Mouse (Mus musculus) heart, embryonic 16.5 days (tissue): Measurements from ENCODE around the gene Gabarapl1. TPM values are rescaled to one million over a fixed set of nuclear protein-coding genes. Genes with fewer than 3 reads are reported as not detected.

ENCODE experiments used
- ATAC-seq: fragments of 200-750 bp; cut with Nextera tagmentation; replicated peaks from 2 replicates; pipeline ENCODE4 v1.8.0; 2017; ENCODE audit warnings: moderate number of reproducible peaks; ENCODE audit not compliant: insufficient read depth, low FRiP score; ENCODE audit errors: extremely low read depth
- H3K27ac ChIP-seq: fragments of 300-500 bp; sonication (generic); 2 replicates; pipeline ENCODE4 v1.5.1; 2014; ENCODE audit warnings: mild to moderate bottlenecking, low read length, control low read depth, moderate library complexity
- H3K27me3 ChIP-seq: fragments of 300-500 bp; sonication (generic); 2 replicates; pipeline ENCODE4 v1.6.1; 2014; ENCODE audit warnings: low read length, mixed read lengths; ENCODE audit not compliant: control insufficient read depth, insufficient read depth
- H3K36me3 ChIP-seq: fragments of 300-500 bp; sonication (generic); 2 replicates; pipeline ENCODE4 v1.6.1; 2014; ENCODE audit not compliant: control insufficient read depth, insufficient read depth
- H3K4me1 ChIP-seq: fragments of 300-500 bp; sonication (generic); 2 replicates; pipeline ENCODE4 v1.6.1; 2014; ENCODE audit warnings: low read length, mixed read lengths; ENCODE audit not compliant: control insufficient read depth, insufficient read depth
- H3K4me2 ChIP-seq: fragments of 300-500 bp; sonication (generic); 2 replicates; pipeline ENCODE4 v1.6.1; 2014; ENCODE audit warnings: low read depth, mild to moderate bottlenecking, control low read depth, low read length
- H3K4me3 ChIP-seq: fragments of 300-500 bp; sonication (generic); 2 replicates; pipeline ENCODE4 v1.5.1; 2014; ENCODE audit warnings: mild to moderate bottlenecking, control low read depth, low read length
- H3K9ac ChIP-seq: fragments of 300-500 bp; sonication (generic); 2 replicates; pipeline ENCODE4 v1.6.1; 2014; ENCODE audit warnings: low read length, control low read depth
- H3K9me3 ChIP-seq: fragments of 300-500 bp; sonication (generic); replicated peaks from 2 replicates; pipeline ENCODE4 v1.6.1; 2016; ENCODE audit warnings: low read length; ENCODE audit not compliant: control insufficient read depth
- WGBS: fragments of 180-500 bp; shearing (Covaris S2); extraction: QIAGEN DNeasy Blood & Tissue Kit; methylation state at CpG from one replicate; pipeline ENCODE4 v1.1.7; 2014; 5-methylcytosine and 5-hydroxymethylcytosine counted together
- polyA plus RNA-seq: library from polyadenylated mRNA; unstranded; fragments of >200 nt; fragmentation: Nextera tagmentation; extraction: Ambion mirVana; gene quantifications from 2 replicates; pipeline ENCODE4 v1.2.1, GENCODE M21; 2015

Gene Gabarapl1
- polyA plus RNA-seq, 1 experiment from 2014 or later, result 39.7 TPM

GRCm38 (mm10) chr6:129547277-129547676 lies 14.3 kb downstream of the Gabarapl1 start:
- Histone ChIP-seq H3K9me3 (no peaks in the 10 kb centered on the region), H3K27me3 (no peaks in the 10 kb centered on the region; the same call in 1 of the 2 replicates), H3K4me1 (peaks cover 5% of the 10 kb centered on the region), H3K36me3 (peaks cover 3% of the 10 kb centered on the region; the same call in 1 of the 2 replicates), H3K27ac (no peak overlapping the region), H3K4me3 (no peak overlapping the region), H3K4me2 (no peak overlapping the region), H3K9ac (no peak overlapping the region)
- WGBS, result 75% methylated on average over 2 of the region's 2 CpGs
- ATAC-seq, result no peak

- Histone ChIP-seq H3K9ac (no peak overlapping the region), H3K27ac (no peak overlapping the region), H3K4me3 (no peak overlapping the region), H3K36me3 (no peaks in the 10 kb centered on the region), H3K4me2 (no peak overlapping the region), H3K4me1 (peaks cover 5% of the 10 kb centered on the region), H3K9me3 (no peaks in the 10 kb centered on the region), H3K27me3 (no peaks in the 10 kb centered on the region; the same call in 1 of the 2 replicates)
- 73% methylated on average over 3 of the region's 3 CpGs for WGBS
- ATAC-seq, result no peak
Measured at GRCm38 (mm10) chr6:129548009-129548408, 15.0 kb downstream of the Gabarapl1 start.

GRCm38 (mm10) chr6:129557298-129558023 lies 24.5 kb downstream of the Gabarapl1 start:
- no peak overlapping the region for H3K27ac ChIP-seq
- H3K4me1 ChIP-seq, result 0 out of 2 replicates have a peak, but pooled peaks cover 2% of the 10 kb centered on the region
- no peaks in the 10 kb centered on the region for H3K27me3 ChIP-seq
- no peak for ATAC-seq
- H3K4me2 ChIP-seq, result no peak overlapping the region
- no peaks in the 10 kb centered on the region for H3K9me3 ChIP-seq
- no peaks in the 10 kb centered on the region for H3K36me3 ChIP-seq
- no peak overlapping the region for H3K9ac ChIP-seq
- no peak overlapping the region for H3K4me3 ChIP-seq

GRCm38 (mm10) chr6:129558946-129559640 lies 26.1 kb downstream of the Gabarapl1 start:
- Histone ChIP-seq H3K27ac (no peak overlapping the region), H3K4me2 (no peak overlapping the region), H3K27me3 (no peaks in the 10 kb centered on the region), H3K9me3 (no peaks in the 10 kb centered on the region), H3K36me3 (no peaks in the 10 kb centered on the region), H3K4me1 (0 out of 2 replicates have a peak, but pooled peaks cover 2% of the 10 kb centered on the region), H3K4me3 (no peak overlapping the region), H3K9ac (no peak overlapping the region)
- ATAC-seq, result 0 out of 2 replicates have a peak, but pooled peaks have one; percentile 52
- WGBS, result 16% methylated on average over 12 of the region's 12 CpGs

- no peak for ATAC-seq
- 0 out of 2 replicates have a peak, but pooled peaks cover 2% of the 10 kb centered on the region for H3K4me1 ChIP-seq
- H3K4me2 ChIP-seq, result no peak overlapping the region
- no peaks in the 10 kb centered on the region for H3K27me3 ChIP-seq
- H3K4me3 ChIP-seq, result no peak overlapping the region
- WGBS, result 46% methylated on average over 4 of the region's 4 CpGs
- H3K9ac ChIP-seq, result no peak overlapping the region
- no peak overlapping the region for H3K27ac ChIP-seq
- H3K36me3 ChIP-seq, result no peaks in the 10 kb centered on the region
- H3K9me3 ChIP-seq, result no peaks in the 10 kb centered on the region
Measured at GRCm38 (mm10) chr6:129559641-129560027, 26.7 kb downstream of the Gabarapl1 start.

GRCm38 (mm10) chr6:129565257-129565656 lies 32.3 kb downstream of the Gabarapl1 start:
- WGBS, result 55% methylated on average over 2 of the region's 2 CpGs
- H3K9me3 ChIP-seq, result no peaks in the 10 kb centered on the region
- H3K4me3 ChIP-seq, result no peak overlapping the region
- no peaks in the 10 kb centered on the region for H3K27me3 ChIP-seq
- H3K27ac ChIP-seq, result no peak overlapping the region
- no peak overlapping the region for H3K9ac ChIP-seq
- H3K36me3 ChIP-seq, result no peaks in the 10 kb centered on the region
- no peaks in the 10 kb centered on the region for H3K4me1 ChIP-seq
- ATAC-seq, result no peak
- no peak overlapping the region for H3K4me2 ChIP-seq

GRCm38 (mm10) chr6:129575315-129575714 lies 42.4 kb downstream of the Gabarapl1 start:
- Histone ChIP-seq H3K4me1 (no peaks in the 10 kb centered on the region), H3K9ac (no peak overlapping the region), H3K27me3 (no peaks in the 10 kb centered on the region), H3K4me2 (no peak overlapping the region), H3K36me3 (no peaks in the 10 kb centered on the region), H3K9me3 (no peaks in the 10 kb centered on the region), H3K27ac (no peak overlapping the region), H3K4me3 (no peak overlapping the region)
- no peak for ATAC-seq
- 20% methylated on average over 2 of the region's 2 CpGs for WGBS

GRCm38 (mm10) chr6:129577605-129578004 lies 44.6 kb downstream of the Gabarapl1 start, which contains the start of gene Klre1:
Klre1 (plus strand) TSS chr6:129577905.
- Histone ChIP-seq H3K27ac (no peak within 1 kb of the TSS), H3K9ac (no peak within 1 kb of the TSS), H3K4me1 (no peaks in the 10 kb centered on the region), H3K4me2 (no peak within 1 kb of the TSS), H3K27me3 (no peaks in the 10 kb centered on the region), H3K36me3 (no peaks in the 10 kb centered on the region), H3K4me3 (no peak within 1 kb of the TSS), H3K9me3 (no peaks in the 10 kb centered on the region)
- no peak for ATAC-seq
- WGBS, result 92% methylated on average over 8 of the region's 8 CpGs

- 56% methylated on average over 4 of the region's 4 CpGs for WGBS
- no peaks in the 10 kb centered on the region for H3K9me3 ChIP-seq
Measured at GRCm38 (mm10) chr6:129581274-129581673, 48.3 kb downstream of the Gabarapl1 start.

More at GRCm38 (mm10) chr6:129581274-129581673, 48.3 kb downstream of the Gabarapl1 start:
- H3K27me3 ChIP-seq, result no peaks in the 10 kb centered on the region
- H3K4me2 ChIP-seq, result no peak overlapping the region
- no peaks in the 10 kb centered on the region for H3K36me3 ChIP-seq
- H3K4me1 ChIP-seq, result no peaks in the 10 kb centered on the region
- no peak overlapping the region for H3K9ac ChIP-seq
- H3K27ac ChIP-seq, result no peak overlapping the region
- no peak overlapping the region for H3K4me3 ChIP-seq
- no peak for ATAC-seq
